Mouse (Mus musculus) gastrocnemius, postnatal 10 days (tissue): ENCODE measurements around the gene Rtl5. TPM values are rescaled to one million over a fixed set of nuclear protein-coding genes. Genes with fewer than 3 reads are reported as not detected.

Experiments used
- total RNA-seq, 2 experiments: library from RNA; stranded (reverse); gene quantifications; 2 replicates each; pipeline ENCODE4 v1.2.3; 2021

Gene Rtl5
- total RNA-seq, 2 experiments from 2014 or later, result 1.9 to 3.1 TPM

Other genes with a start within 250 kb of the Rtl5 start
- 1 to 10 TPM; 5.7 to 8.6 TPM for gene Nhsl2, start 221.9 kb downstream of the Rtl5 start, total RNA-seq
- 10 to 100 TPM; 21.2 to 27.5 TPM for gene Pin4, start 48.1 kb upstream of the Rtl5 start, total RNA-seq
- gene Ercc6l, start 85.8 kb upstream of the Rtl5 start, total RNA-seq, result 1 to 10 TPM; 1.6 to 2.1 TPM
- gene Rps4x, start 118.1 kb upstream of the Rtl5 start, total RNA-seq, result 1,000 to 10,000 TPM in 1 of 2 experiments, 100 to 1,000 TPM in 1; 990 to 1,091 TPM
- gene Cited1, start 180.9 kb upstream of the Rtl5 start, total RNA-seq, result 10 to 100 TPM in 1 of 2 experiments, 1 to 10 TPM in 1; 7.2 to 10.3 TPM